ENCODE assay signal across 8 mouse cellular contexts in genomic region chr7:35080843-35081338, GRCm38 (mm10). TPM values are rescaled to one million over a fixed set of nuclear protein-coding genes. Genes with fewer than 3 reads are reported as not detected.
A peak's percentile ranks its signal among the peaks of the same experiment; 100 is the strongest.
DNase-seq lines count a peak whose midpoint lies in the region; ATAC-seq and TF ChIP-seq lines count a peak whose summit lies in the region.

No protein-coding gene starts in this region.

- no peak for TF ChIP-seq POLR2A in liver, adult 2 months (IDR thresholded peaks at IDR 0.05; ENCODE audit: extremely low read depth, insufficient read depth, low read length)

- H3K4me3 ChIP-seq in hindbrain, postnatal 0 days (ENCODE audit: low read length) = no peak overlapping the region
- no peak overlapping the region for H3K4me3 ChIP-seq in hindbrain, embryonic 12.5 days
- peak overlapping the region; percentile 6; the same call in 1 of the 2 replicates for H3K4me3 ChIP-seq in embryonic facial prominence, embryonic 10.5 days
- H3K4me3 ChIP-seq in liver, adult 2 months (ENCODE audit: insufficient read depth, low read depth, low read length) = peak overlapping the region; percentile 18
- no peak overlapping the region for H3K4me3 ChIP-seq in stomach, embryonic 15.5 days (replicated peaks)
- no peak overlapping the region for H3K4me3 ChIP-seq in hindbrain, embryonic 14.5 days (replicated peaks; ENCODE audit: low read length)

- H3K79me2 ChIP-seq in liver, adult 2 months (ENCODE audit: control insufficient read depth, insufficient read depth, low read length) = no peaks in the 10 kb centered on the region

- 50% methylated on average over 10 of the region's 10 CpGs for WGBS in hindbrain, postnatal 0 days
- 44% methylated on average over 10 of the region's 10 CpGs for WGBS in hindbrain, embryonic 12.5 days
- 29% methylated on average over 10 of the region's 10 CpGs for WGBS in embryonic facial prominence, embryonic 10.5 days
- WGBS in liver, adult 2 months = under 1% methylated on average over 10 of the region's 10 CpGs
- WGBS in stomach, embryonic 15.5 days = 24% methylated on average over 10 of the region's 10 CpGs
- WGBS in hindbrain, embryonic 14.5 days = 55% methylated on average over 10 of the region's 10 CpGs

- H3K27ac ChIP-seq in hindbrain, postnatal 0 days = peak overlapping the region; percentile 32; the same call in 1 of the 2 replicates
- H3K27ac ChIP-seq in hindbrain, embryonic 12.5 days = no peak overlapping the region; the same call in 1 of the 2 replicates
- peak overlapping the region; percentile 40 for H3K27ac ChIP-seq in embryonic facial prominence, embryonic 10.5 days (replicated peaks)
- H3K27ac ChIP-seq in liver, adult 2 months (replicated peaks; ENCODE audit: insufficient read depth, low read depth, low read length) = peak overlapping the region; percentile 88
- peak overlapping the region; percentile 67 for H3K27ac ChIP-seq in stomach, embryonic 15.5 days
- no peak overlapping the region for H3K27ac ChIP-seq in hindbrain, embryonic 14.5 days

- intact Hi-C loops in heart, postnatal 25 days (cut with DNase I) = loop anchor here (2.0 to 5.0 kb wide), 3 partner anchors 24 to 54 kb away; partner anchors contain the start of genes Cebpa and Cebpg

- H3K9ac ChIP-seq in hindbrain, postnatal 0 days (replicated peaks; ENCODE audit: low read length) = no peak overlapping the region
- H3K9ac ChIP-seq in hindbrain, embryonic 12.5 days = no peak overlapping the region
- peak overlapping the region; percentile 67 for H3K9ac ChIP-seq in liver, adult 2 months (ENCODE audit: low read depth, low read length)
- H3K9ac ChIP-seq in stomach, embryonic 15.5 days = no peak overlapping the region
- no peak overlapping the region for H3K9ac ChIP-seq in hindbrain, embryonic 14.5 days

- DNase-seq in hindbrain, postnatal 0 days (ENCODE audit: low spot score) = no peak
- DNase-seq in embryonic facial prominence, embryonic 10.5 days (ENCODE audit: low spot score) = peak; percentile 35
- peak; percentile 62 for DNase-seq in heart, postnatal 25 days (ENCODE audit: low spot score)
- DNase-seq in liver, adult 2 months (ENCODE audit: extremely low read depth, low read depth, low spot score) = peak; percentile 91
- DNase-seq in cerebellum, postnatal 25 days = no peak
- no peak for DNase-seq in hindbrain, embryonic 14.5 days (ENCODE audit: low spot score)

- no peaks in the 10 kb centered on the region for H3K9me3 ChIP-seq in hindbrain, postnatal 0 days (ENCODE audit: low read length)
- H3K9me3 ChIP-seq in hindbrain, embryonic 12.5 days (replicated peaks) = no peaks in the 10 kb centered on the region
- H3K9me3 ChIP-seq in embryonic facial prominence, embryonic 10.5 days = no peaks in the 10 kb centered on the region
- no peaks in the 10 kb centered on the region for H3K9me3 ChIP-seq in stomach, embryonic 15.5 days
- no peaks in the 10 kb centered on the region for H3K9me3 ChIP-seq in hindbrain, embryonic 14.5 days (ENCODE audit: control insufficient read depth, low read length)

- no peak for TF ChIP-seq CTCF in hindbrain, postnatal 0 days (IDR thresholded peaks at IDR 0.05; ENCODE audit: low read depth)
- TF ChIP-seq CTCF in liver, adult 2 months (IDR thresholded peaks at IDR 0.05; ENCODE audit: low read depth, low read length) = no peak

- no peaks in the 10 kb centered on the region for H3K27me3 ChIP-seq in hindbrain, postnatal 0 days (ENCODE audit: insufficient read depth, low read length)
- H3K27me3 ChIP-seq in hindbrain, embryonic 12.5 days = 0 out of 2 replicates have a peak, but pooled peaks cover 8% of the 10 kb centered on the region
- H3K27me3 ChIP-seq in embryonic facial prominence, embryonic 10.5 days (replicated peaks; ENCODE audit: low read depth, poor library complexity, severe bottlenecking) = peaks cover 14% of the 10 kb centered on the region; the same call in 1 of the 2 replicates
- H3K27me3 ChIP-seq in liver, adult 2 months (ENCODE audit: control insufficient read depth, insufficient read depth, low read length) = no peaks in the 10 kb centered on the region
- no peaks in the 10 kb centered on the region for H3K27me3 ChIP-seq in stomach, embryonic 15.5 days (replicated peaks)
- no peaks in the 10 kb centered on the region for H3K27me3 ChIP-seq in hindbrain, embryonic 14.5 days (ENCODE audit: control insufficient read depth, insufficient read depth, low read length)

- H3K4me2 ChIP-seq in hindbrain, postnatal 0 days (ENCODE audit: low read depth, low read length) = no peak overlapping the region
- H3K4me2 ChIP-seq in hindbrain, embryonic 12.5 days (replicated peaks) = no peak overlapping the region
- H3K4me2 ChIP-seq in stomach, embryonic 15.5 days = peak overlapping the region; percentile 33; the same call in 1 of the 2 replicates
- no peak overlapping the region for H3K4me2 ChIP-seq in hindbrain, embryonic 14.5 days (replicated peaks)

- no peaks in the 10 kb centered on the region for H3K36me3 ChIP-seq in hindbrain, postnatal 0 days (ENCODE audit: insufficient read depth, low read length)
- no peaks in the 10 kb centered on the region for H3K36me3 ChIP-seq in hindbrain, embryonic 12.5 days
- H3K36me3 ChIP-seq in embryonic facial prominence, embryonic 10.5 days (replicated peaks) = no peaks in the 10 kb centered on the region
- H3K36me3 ChIP-seq in liver, adult 2 months (ENCODE audit: control insufficient read depth, insufficient read depth, low read length) = no peaks in the 10 kb centered on the region
- H3K36me3 ChIP-seq in stomach, embryonic 15.5 days = no peaks in the 10 kb centered on the region
- H3K36me3 ChIP-seq in hindbrain, embryonic 14.5 days (replicated peaks; ENCODE audit: control insufficient read depth, insufficient read depth) = no peaks in the 10 kb centered on the region

- no peaks in the 10 kb centered on the region for H3K4me1 ChIP-seq in hindbrain, postnatal 0 days (ENCODE audit: insufficient read depth, low read length)
- H3K4me1 ChIP-seq in hindbrain, embryonic 12.5 days = peaks cover 3% of the 10 kb centered on the region; the same call in 1 of the 2 replicates
- H3K4me1 ChIP-seq in embryonic facial prominence, embryonic 10.5 days = peaks cover 19% of the 10 kb centered on the region
- peaks cover 13% of the 10 kb centered on the region for H3K4me1 ChIP-seq in liver, adult 2 months (ENCODE audit: control insufficient read depth, insufficient read depth, low read length)
- peaks cover 12% of the 10 kb centered on the region; the same call in 1 of the 2 replicates for H3K4me1 ChIP-seq in stomach, embryonic 15.5 days
- H3K4me1 ChIP-seq in hindbrain, embryonic 14.5 days (replicated peaks; ENCODE audit: control insufficient read depth, insufficient read depth, low read length) = 0 out of 2 replicates have a peak, but pooled peaks cover 2% of the 10 kb centered on the region

- no peak for ATAC-seq in hindbrain, postnatal 0 days
- no peak for ATAC-seq in hindbrain, embryonic 12.5 days (ENCODE audit: low FRiP score)
- no peak for ATAC-seq in stomach, embryonic 15.5 days (ENCODE audit: insufficient read depth, low FRiP score, low read depth)
- no peak for ATAC-seq in hindbrain, embryonic 14.5 days (ENCODE audit: low FRiP score)

RNA-seq across cellular contexts. Expression of gene Cebpg, which starts 24.5 kb away (rescaled TPM):
- 8.9 and 13.2 TPM in 2 replicates for total RNA-seq in hindbrain, postnatal 0 days (2014; rRNA removed)
- 14.9 and 16.0 TPM in 2 replicates for polyA plus RNA-seq in hindbrain, postnatal 0 days (2015; fragmentation: Nextera tagmentation; extraction: Ambion mirVana)
- 46.1 and 50.3 TPM in 2 replicates for polyA plus RNA-seq in hindbrain, embryonic 12.5 days (2016; fragmentation: Nextera tagmentation; extraction: Ambion mirVana)
- polyA plus RNA-seq in embryonic facial prominence, embryonic 10.5 days (2016; fragmentation: Nextera tagmentation; extraction: Ambion mirVana) = 42.9 and 46.8 TPM in 2 replicates
- total RNA-seq in heart, postnatal 25 days (2021) = 10 to 100 TPM; 20.9 to 23.7 TPM
- total RNA-seq in liver, adult 2 months (2014; rRNA removed) = 24.9 and 26.4 TPM in 2 replicates
- polyA plus RNA-seq in liver, adult 2 months (2012; rRNA removed) = 7.3 and 8.5 TPM in 2 replicates
- 36.5 and 37.9 TPM in 2 replicates for polyA plus RNA-seq in stomach, embryonic 15.5 days (2015; fragmentation: Nextera tagmentation; extraction: Ambion mirVana)
- polyA plus RNA-seq in hindbrain, embryonic 14.5 days (2014; fragmentation: Nextera tagmentation; extraction: Ambion mirVana) = 28.3 and 30.8 TPM in 2 replicates

RNA-seq across cellular contexts. Expression of gene Cebpa, which starts 38.2 kb away (rescaled TPM):
- total RNA-seq in hindbrain, postnatal 0 days (2014; rRNA removed) = 8.3 and 9.8 TPM in 2 replicates
- 1.1 TPM in 2 replicates for polyA plus RNA-seq in hindbrain, postnatal 0 days (2015; fragmentation: Nextera tagmentation; extraction: Ambion mirVana)
- polyA plus RNA-seq in hindbrain, embryonic 12.5 days (2016; fragmentation: Nextera tagmentation; extraction: Ambion mirVana) = 0.96 and 1.6 TPM in 2 replicates
- polyA plus RNA-seq in embryonic facial prominence, embryonic 10.5 days (2016; fragmentation: Nextera tagmentation; extraction: Ambion mirVana) = 0.39 and 0.45 TPM in 2 replicates
- 1 to 10 TPM; 5.8 to 6.1 TPM for total RNA-seq in heart, postnatal 25 days (2021)
- 177 and 199 TPM in 2 replicates for total RNA-seq in liver, adult 2 months (2014; rRNA removed)
- polyA plus RNA-seq in liver, adult 2 months (2012; rRNA removed) = 349 and 390 TPM in 2 replicates
- polyA plus RNA-seq in stomach, embryonic 15.5 days (2015; fragmentation: Nextera tagmentation; extraction: Ambion mirVana) = 6.6 and 7.0 TPM in 2 replicates
- polyA plus RNA-seq in hindbrain, embryonic 14.5 days (2014; fragmentation: Nextera tagmentation; extraction: Ambion mirVana) = 0.82 and 1.0 TPM in 2 replicates

Comparison
In these comparisons a context has a peak if more than half of its experiments do, and no peak if none do; other contexts are left out.
1. H3K27ac ChIP-seq: peak in hindbrain, postnatal 0 days (single experiment), embryonic facial prominence, embryonic 10.5 days (single experiment), liver, adult 2 months (single experiment) and stomach, embryonic 15.5 days (single experiment); none in hindbrain, embryonic 12.5 days (single experiment) and hindbrain, embryonic 14.5 days (single experiment).
2. DNase-seq: peak in embryonic facial prominence, embryonic 10.5 days (single experiment), heart, postnatal 25 days (single experiment) and liver, adult 2 months (single experiment); none in hindbrain, postnatal 0 days (single experiment), cerebellum, postnatal 25 days (0 of 2) and hindbrain, embryonic 14.5 days (single experiment).
3. H3K4me3 ChIP-seq: peak in embryonic facial prominence, embryonic 10.5 days (single experiment) and liver, adult 2 months (single experiment); none in hindbrain, postnatal 0 days (single experiment), hindbrain, embryonic 12.5 days (single experiment), stomach, embryonic 15.5 days (single experiment) and hindbrain, embryonic 14.5 days (single experiment).
4. RNA of gene Cebpa, which starts 38.2 kb away (polyA plus RNA-seq): 349 to 390 TPM in liver, adult 2 months; 6.6 to 7.0 TPM in stomach, embryonic 15.5 days, 1.1 TPM in hindbrain, postnatal 0 days, 0.82 to 1.0 TPM in hindbrain, embryonic 14.5 days, 0.96 to 1.6 TPM in hindbrain, embryonic 12.5 days and 0.39 to 0.45 TPM in embryonic facial prominence, embryonic 10.5 days; every median in the first group is over 10 times any median in the second.